Mouse (Mus musculus) c-Kit-positive CD71-positive TER-119-negative erythroid progenitor cells, embryonic 14.5 days (primary cell): ENCODE measurements around the gene Kcnk2.

Source experiments
- DNase-seq: peaks from one replicate; pipeline ENCODE4 v3.0.0-alpha.2; 2013; ENCODE audit warnings: low read depth

Kcnk2 gene

DNA sequence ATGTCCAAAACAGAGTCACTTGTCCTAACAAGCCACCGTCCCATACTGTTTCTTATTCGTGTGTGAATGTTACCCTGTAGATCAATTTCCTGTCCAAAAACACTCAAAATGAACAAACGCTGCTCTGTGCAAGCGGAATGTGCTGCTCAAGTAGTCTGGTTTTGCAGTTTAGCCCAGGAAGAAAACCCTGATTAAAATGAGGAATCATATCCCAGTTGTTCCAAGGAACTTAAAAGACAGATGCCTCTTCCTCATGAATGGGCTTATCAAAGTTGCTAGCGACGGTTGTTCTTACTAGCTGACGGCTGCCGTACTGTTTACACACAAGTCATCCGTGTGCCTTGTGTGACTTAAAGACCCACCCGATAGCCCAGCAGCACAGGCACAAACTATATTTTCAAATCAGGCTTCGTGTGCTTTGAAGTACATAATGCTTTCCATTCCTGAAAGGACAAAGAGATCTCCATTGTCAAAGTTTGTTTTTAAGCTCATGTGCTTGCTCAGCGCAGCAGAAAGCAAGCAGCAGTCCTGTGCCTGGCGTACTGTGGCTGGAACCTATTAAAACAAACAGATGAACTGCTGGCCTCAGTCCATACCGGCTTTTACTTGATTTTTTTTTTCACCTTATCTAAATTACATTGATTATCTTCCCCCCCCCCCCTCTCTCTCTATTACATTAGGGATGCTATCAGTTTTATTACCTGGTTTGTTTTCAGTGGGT is at the start of gene Kcnk2:
Gene Kcnk2 (minus strand): TSS at position 51 of the 721 bp plus-strand sequence.
- DNase-seq, result no peak

DNA sequence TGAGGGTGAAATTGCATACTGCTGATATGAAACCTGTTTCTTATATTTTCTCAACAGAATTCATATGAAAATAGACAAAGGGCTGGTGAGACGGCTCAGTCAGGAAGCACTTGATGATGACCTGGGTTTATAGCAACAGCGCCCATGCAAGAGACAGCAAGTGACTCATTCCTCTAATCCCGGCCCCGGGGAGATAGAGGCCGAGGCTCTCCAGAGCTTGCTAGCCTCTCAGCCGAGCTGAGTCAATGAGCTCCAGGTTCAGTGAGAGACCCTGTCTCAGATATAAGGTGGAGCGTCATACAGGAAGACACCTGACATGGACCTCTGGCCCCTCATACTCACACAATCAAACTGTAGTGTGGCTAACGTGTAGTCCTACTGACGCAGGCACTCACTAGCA is 38.7 kb upstream of the Kcnk2 start:
- DNase-seq, result no peak

DNA sequence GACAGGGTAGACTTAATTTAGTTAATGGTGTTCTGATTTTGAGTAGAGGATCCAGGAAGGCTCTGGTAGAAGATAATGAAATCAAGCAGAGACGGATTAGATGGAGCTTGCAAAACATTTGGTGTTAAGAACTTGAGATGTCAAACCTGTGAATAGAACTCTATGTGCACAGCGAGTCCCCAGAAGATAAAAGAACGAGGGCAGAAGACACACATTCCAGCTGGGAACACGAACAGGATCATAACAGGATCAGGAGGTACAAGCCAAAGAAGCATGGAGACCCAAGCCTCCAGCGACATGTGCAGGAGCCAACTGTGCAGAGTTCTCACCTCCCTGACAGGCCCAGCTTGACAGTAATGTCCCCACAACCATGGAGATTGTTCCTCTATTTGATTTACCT is 35.1 kb upstream of the Kcnk2 start:
- no peak for DNase-seq

DNA sequence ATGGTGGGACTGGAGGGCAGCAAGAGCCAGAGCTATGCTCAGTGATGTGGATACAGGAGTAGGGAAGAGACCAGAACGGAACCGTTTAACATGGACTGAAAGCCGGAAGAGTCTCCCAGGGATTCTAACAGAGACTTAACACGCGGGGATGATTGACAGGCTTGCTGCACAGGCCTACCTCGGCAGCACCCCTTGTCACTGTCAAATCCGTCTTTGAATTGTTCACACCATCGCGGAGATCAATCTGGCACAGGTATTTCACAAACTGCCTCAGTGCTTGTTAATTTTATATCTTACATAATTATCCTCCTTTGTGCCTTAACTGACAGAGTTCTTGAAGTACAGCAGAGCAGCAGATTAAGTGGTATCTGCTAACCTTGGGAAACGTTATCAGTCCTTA is 33.4 kb upstream of the Kcnk2 start:
- no peak for DNase-seq

DNA sequence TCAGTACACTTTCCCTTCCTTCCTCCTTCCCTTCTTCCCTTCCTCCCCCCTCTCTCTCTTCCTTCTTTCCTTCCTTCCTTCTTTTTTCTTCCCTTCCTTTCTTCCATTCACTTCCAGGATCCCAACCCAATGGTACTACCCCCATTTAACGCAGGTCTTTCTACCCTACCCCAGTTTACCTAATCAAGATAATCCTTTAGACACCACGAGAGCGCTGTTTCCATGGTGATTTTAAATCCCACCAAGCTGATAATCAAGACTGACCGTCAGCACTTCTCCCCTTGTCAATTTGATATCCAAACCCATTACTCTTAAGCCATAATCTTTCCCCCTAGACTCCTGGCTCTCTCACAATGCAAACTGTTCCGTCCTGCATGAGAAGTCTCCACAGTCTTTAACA is 29.4 kb upstream of the Kcnk2 start:
- no peak for DNase-seq

DNA sequence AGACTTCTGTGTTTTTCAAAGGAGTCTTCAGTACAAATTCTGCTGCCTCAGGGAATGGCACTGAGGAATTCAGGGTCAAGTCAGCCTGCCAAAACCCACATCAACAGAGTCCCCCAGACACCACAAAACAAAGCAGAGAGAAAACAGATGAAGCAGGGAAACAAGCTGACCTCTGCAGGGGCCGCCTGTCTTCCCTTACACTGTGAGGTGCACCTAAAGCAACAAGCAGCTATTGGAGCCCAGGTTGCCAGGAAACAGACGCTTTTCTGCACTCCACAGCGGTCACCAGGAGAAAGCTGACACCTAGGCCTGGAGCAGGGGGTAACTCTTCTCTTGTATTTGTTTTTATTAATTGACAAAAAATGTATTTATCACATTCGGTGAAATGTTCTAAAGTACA is 28.5 kb upstream of the Kcnk2 start:
- DNase-seq, result no peak

DNA sequence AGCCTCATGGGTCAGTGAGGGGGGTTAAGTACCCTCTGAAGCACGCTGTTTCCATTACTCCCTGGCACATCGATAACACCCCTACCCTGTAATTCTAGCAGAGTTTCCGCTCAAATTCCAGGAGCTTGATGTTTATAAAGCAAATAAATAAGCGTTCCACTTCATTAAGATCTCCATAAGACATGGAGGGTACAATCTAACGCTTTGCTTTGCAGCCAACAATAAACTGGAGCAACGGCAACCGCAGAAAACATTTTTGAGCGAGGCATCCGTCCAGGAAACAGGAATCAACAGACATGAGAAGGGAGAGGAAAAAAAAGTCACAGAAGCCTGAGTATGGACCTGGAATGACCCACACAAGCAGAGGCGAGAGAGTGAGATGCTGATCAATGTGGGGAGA is 27.5 kb upstream of the Kcnk2 start:
- no peak for DNase-seq

DNA sequence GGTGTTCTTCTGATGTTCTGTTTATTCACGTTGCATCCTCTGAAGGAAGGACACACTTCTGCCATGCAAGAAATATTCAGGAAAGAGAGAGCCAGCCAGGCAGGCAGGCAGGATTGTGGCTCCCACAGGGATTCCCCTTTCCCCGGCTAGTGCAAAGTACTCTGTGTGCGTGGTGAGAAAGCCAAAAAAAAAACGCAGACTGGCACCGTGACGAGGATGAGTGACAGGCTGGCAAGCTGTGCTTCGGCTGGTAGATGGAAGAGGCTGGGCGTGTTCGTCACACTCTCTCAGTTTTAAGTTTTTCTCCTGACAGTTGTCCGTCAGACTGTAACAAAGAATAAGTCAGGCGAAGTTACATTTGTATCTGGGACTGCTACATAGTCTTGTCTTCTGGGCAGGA is 24.2 kb upstream of the Kcnk2 start:
- DNase-seq, result no peak

DNA sequence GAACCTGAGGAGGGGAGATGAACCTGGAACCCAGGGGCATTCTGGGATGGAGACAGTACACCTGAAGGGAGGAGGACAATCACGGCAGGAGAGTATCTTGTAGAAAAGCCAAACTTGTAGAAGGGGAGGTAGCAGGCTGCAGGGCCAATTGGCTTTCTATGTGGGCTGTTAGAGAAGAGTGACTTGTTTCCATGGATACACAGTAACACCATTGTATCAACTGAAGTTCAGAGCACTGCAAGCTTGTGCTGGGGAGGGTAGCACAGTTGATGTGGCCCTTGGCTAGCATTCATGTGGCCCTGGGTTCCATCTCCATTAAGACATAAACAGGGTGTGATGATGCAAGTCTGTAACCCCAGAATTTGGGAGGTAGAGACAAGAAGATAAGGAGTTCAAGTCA is 17.8 kb upstream of the Kcnk2 start:
- no peak for DNase-seq

DNA sequence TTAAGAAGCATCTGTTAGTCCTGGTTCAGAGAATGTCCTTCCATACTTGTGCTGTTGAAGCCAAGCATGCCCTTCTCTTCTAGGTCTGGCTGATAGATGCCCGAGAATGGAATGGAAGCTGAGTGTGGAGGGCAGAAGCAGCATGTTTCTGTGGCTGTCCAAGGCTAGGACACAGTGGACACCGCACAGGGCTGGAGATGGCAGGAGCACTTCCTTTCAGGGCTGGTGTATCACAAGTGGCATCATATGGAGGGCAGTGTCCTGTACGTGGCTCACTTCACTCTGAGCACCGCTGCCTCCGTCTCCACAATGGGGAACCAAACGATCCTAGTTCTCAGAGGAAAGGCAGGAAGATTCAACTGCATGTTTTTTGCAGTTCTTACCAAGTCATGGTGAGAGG is 7.8 kb upstream of the Kcnk2 start:
- DNase-seq, result no peak

DNA sequence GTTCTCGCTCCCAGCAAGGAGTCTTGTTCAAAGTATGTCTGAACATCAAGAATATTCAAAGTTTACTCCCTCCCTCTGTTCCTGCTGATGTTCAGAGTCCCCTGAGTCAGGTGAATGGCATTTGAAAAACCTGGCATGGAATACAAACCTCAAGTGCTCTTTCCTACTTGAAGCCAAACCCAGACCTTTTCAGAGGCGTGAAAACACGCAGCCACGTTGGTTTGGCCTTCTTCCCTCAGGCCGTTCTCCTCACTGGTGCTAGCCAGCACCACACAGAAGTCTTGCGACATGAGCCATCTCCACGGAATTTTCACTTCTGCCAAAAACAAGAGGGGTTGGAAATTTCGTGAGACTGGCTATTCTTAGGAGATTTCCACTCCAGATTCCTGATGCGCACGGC is 3.1 kb upstream of the Kcnk2 start:
- no peak for DNase-seq

DNA sequence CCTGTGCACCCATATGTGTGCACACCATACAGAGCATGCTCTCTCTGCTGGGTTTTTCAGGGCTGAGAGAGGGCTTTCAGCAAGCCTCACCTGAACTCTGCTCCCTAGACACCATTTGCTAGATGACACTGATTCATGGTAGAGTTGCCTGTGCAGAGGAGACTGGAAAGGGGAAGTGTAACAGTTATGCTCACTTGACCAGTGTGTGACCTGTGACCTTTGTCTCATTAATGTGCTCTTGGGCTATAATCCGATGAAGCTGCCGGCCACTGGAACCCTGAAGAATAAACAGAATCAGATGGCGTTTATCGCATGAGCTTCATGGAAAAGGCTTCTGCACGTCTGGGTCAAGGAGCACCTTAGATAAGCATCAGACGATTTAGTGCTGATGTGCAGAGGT is 1.5 kb upstream of the Kcnk2 start:
- DNase-seq, result no peak

DNA sequence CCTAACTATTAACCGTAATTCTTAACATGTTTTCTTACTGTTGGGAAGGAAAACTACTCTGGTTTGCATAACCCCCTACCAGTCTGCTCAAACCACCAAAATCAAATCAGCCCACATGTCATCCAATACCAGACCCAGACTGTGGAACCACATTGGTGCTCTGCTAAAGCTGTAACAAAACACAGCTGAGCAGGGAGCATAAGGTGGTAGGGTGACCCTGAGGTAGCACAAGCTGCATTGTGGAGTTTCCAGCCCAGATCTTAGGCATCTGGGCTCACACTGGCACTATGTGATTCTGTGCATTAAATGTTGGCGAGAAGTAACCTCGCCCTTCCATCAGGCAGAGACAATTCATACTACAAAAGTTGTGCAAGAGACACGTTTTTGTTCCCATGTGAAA is 1.1 kb upstream of the Kcnk2 start:
- no peak for DNase-seq

DNA sequence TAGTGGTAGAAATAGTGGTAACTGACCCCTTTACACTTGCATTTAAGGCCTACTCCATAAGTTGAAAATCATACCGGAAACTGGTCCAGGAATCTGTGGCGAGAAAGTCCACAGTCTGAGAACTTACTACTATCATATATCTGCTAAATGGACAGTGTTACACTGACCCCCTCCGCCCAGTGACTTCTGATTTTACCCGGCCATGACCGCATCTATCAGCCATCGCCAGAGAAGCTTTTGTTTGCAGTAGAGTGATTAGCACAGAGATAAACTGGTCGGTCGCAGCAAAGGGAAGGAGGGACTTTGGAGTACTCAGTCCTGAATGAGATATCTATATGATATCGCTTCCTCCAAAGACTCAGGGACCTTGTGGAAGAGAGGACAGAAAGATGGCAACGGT is 15.2 kb downstream of the Kcnk2 start:
- DNase-seq, result no peak

DNA sequence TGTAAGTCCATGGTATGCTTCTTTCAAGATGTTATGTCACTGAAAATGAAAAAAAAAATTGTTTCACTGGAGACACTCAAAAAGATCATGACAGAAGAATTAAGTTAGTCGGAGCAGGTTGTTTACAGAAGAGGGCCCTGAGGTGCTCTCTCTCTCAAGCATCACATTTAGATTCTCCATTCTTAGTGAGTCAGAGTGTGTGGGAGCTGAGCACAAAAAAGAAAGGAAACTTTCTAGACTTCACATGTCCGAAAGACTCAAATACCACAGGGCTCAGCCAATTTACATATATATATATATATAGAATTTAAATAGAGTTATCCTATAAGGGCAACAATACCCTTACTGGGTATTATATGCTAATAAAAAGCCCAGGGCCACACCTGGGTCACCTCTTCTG is 15.9 kb downstream of the Kcnk2 start:
- no peak for DNase-seq

DNA sequence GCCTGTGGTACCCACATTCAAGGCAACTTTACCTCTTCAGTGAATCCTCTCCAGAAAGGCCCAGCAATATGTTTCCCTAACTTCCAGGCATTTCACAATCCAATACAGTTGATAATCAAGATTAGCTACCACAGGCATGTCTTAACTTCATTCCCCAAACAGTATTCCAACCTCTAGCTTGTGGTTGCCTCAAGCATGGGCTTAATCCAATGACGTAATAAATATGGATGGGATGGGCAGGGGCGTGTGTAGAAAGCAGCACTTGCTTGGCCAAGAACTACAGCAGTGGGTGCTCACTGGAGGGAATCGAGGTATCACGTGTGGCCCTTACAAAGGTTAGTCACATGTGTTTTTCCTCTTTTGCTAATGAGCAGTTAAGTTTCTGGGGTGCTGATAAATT is 34.4 kb downstream of the Kcnk2 start:
- DNase-seq, result no peak

DNA sequence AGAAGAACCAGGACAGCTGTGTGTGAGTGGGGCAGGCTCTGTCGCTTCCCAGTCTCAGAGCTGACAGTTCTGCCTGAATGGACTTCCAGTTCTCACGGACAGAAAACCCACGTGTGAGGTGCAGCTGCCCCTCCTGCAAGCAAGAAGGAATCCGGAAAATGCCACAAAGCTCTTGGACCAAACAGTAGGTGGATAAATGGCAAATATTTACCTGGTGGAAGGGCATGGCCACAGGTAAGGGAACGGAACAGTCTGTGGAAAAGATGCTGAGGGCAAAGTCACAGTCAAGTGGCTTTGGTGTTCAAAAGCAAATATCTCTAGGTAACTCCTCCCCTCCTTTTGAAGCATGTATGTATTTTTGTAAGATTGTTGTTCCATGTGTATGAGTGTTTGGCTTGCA is 37.9 kb downstream of the Kcnk2 start:
- DNase-seq, result no peak

DNA sequence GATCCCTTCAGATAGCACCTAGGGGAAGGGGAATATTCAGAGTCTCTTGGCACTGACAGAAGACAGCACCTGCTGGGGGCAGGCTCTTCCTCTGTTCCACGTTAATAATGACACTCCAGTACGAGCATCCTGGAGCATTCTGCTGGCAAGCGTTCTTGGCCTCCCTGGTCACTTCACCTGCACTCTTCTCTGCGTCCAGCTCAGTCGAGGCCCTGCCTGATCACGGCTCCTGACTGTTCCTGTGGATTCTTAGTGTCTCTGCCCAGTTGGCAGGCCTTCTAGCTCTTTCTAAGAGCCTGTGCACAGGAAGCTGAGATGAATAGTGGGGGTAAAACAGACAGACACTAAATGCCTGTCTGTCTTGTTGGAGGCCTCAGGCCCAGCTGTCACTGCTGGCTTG is 39.5 kb downstream of the Kcnk2 start:
- no peak for DNase-seq

DNA sequence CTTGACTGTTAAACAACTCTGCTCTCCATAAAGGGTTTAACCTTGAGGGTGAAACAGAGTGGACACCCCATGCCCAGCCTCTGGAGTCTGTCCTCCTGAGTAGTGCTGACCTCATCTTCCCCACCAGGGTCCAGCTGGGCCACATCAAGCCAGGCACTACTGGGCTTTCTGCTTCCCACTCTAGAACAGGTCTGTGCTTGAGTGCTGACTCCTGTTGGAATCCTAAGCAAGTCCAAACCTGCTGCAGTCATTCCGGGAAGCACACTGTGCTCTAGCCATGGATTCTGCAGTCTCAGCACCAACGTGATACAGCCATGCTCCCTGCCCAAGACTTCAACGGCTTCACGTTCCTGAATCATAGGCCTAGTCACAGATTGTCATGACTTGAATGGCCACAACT is 42.4 kb downstream of the Kcnk2 start:
- DNase-seq, result no peak

DNA sequence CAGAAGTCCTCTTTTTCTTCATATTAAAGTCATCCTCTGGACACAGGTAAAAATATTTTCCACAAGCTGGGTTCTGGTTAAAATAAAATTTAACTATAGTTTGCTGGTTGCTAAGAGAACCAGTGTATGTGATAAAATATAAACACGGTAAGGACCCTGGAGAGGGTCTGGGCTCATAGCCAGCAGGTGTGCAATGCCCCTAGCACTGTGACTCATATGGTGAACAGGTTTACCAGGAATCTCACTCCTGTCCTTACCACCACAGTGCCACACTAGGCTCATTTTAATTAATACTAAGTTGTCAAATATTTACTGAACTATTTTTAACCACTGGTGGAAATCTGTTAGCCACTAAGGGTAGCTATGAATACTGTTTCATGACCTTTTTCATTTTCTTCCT is 48.2 kb downstream of the Kcnk2 start:
- DNase-seq, result no peak

DNA sequence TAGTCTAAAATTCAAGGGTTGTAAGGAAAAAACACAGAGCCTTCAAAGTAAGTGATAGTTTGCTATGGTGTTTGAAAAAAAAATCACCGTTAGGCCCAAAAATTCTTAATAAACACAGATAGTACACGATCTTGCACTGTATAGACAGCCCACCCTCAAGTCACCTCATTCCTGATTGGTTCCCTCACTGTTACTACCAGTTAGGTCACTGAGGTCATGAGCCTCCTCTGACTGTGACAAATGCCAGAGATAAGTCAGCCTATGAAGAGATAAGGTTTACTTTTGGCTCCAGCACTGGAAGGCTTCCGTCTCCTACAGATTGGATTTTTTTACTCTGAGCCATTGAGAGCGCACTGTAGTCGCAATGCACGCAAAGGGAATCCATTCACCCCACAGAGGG is 50.3 kb downstream of the Kcnk2 start:
- DNase-seq, result no peak

DNA sequence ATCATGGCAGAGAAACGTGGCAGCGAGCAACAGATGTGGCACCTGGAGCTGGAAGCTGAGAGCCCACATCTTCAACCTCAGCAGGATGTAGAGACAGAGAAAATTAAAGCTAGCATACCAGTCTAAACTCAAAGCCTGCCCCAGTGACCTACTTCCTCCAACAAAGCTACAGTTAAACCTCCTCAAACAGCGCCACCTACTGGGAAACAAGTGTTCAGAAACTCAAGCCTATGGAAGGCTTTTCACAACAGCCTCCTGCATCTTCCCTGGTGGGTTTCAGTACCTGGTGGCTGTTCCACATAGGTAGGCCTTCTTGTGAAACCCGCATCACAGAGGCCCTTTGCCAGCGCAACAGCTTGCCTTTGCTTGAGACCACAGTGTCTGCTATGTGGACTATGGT is 52.9 kb downstream of the Kcnk2 start:
- no peak for DNase-seq

DNA sequence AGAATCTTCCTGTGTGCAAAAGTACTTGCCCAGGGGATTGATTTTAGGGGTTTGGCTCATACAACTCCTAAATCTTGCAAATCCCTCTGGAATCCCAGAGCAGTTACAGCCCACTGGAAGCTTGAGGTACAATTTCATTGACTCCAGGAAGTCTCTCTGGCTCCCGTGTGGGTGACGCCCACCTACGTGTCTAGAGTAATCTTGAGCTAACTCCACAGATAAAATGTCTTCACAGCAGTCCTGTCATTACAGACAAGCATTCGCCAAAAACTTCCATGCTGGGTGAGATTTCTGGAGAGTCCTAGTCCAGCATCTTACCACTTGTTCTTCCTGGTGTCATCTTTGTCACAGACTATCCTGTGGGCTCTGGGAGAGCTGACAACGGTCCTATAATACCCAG is 56.9 kb downstream of the Kcnk2 start:
- no peak for DNase-seq

DNA sequence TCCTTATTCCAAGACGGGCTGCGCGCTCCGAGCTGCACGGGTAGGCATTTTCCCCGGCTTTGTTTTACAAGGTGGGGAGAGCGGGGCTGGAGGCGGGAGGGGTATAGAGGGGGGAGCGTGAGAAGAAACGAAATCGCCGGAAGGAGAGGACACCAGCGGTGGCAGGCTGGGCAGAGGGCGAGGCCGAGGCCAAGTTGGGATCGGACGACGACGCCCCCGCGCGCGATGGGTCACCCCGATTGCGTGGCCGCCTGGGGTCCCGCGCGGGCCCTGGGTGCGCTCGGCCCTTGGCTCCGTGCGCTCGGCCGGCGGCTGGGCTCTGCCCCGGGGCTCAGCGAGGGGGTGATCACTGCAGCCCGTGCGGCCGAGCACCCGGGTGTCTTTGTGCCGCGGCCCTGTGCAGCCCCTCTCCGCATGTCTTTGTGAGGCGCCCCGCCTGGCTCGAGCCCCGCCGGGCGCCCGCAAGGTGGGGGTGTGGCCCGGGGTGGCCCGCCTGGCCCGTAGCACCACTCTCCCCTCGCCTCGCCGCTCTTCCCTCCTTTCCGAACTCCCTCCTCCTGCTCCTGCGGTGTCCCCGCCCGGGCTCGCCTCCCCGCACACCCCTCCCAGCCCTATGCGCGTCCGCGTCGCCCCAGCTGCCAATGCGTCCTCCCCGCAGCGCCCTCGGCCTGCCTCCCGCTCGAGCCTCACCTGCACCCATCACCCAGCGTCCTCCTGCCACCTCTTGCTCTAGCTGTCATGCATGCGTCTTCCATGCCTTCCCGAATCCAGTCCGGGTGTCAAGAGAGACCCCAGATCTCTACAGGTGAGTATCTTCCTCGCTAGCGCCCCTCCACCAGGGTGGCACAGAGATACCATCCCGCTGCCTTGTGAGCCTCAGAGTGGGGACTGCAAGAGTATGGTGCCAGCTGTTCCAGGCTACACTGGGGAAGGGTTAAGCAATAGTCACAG is 58.5 kb downstream of the Kcnk2 start:
- no peak for DNase-seq
